26 mouse cellular contexts compared by ENCODE assay signal in genomic region chr11:71897551-71897950, GRCm38 (mm10).
"Had no signal": no experiment of that assay in that cellular context is flagged by ENCODE, and none has a peak within 500 bp of the region (broad histone marks: within the 10 kb centered on the region; RNA-seq: fewer than 3 reads in every experiment).

No protein-coding gene starts in this region.

- H3K4me1 ChIP-seq: limb, embryonic 15.5 days; megakaryocyte, embryonic 14.5 days had no signal

- H3K4me2 ChIP-seq: limb, embryonic 12.5 days; limb, embryonic 15.5 days; liver, embryonic 11.5 days; lung, embryonic 14.5 days; midbrain, embryonic 13.5 days; neural tube, embryonic 13.5 days had no signal

- ATAC-seq: liver, postnatal 0 days; midbrain, embryonic 13.5 days; midbrain, embryonic 16.5 days had no signal

- H3K36me3 ChIP-seq: limb, embryonic 12.5 days; limb, embryonic 15.5 days; midbrain, embryonic 10.5 days; midbrain, embryonic 13.5 days; neural tube, embryonic 13.5 days had no signal

- H3K9me3 ChIP-seq: limb, embryonic 12.5 days; limb, embryonic 15.5 days; midbrain, embryonic 10.5 days; neural tube, embryonic 13.5 days had no signal

- H3K27ac ChIP-seq: kidney, postnatal 0 days; layer of hippocampus, adult 2 months; limb, embryonic 12.5 days; limb, embryonic 15.5 days; liver, embryonic 14.5 days; midbrain, embryonic 10.5 days; midbrain, embryonic 13.5 days; neural tube, embryonic 13.5 days; stomach, postnatal 0 days had no signal

- H3K27me3 ChIP-seq: limb, embryonic 12.5 days; limb, embryonic 15.5 days; megakaryocyte, embryonic 14.5 days; midbrain, embryonic 13.5 days; neural tube, embryonic 13.5 days had no signal

- H3K4me3 ChIP-seq: layer of hippocampus, adult 2 months; limb, embryonic 12.5 days; limb, embryonic 15.5 days; megakaryocyte, embryonic 14.5 days; midbrain, embryonic 10.5 days; midbrain, embryonic 13.5 days; myocyte; neural tube, embryonic 13.5 days had no signal

- H3K9ac ChIP-seq: limb, embryonic 12.5 days; limb, embryonic 15.5 days; liver, embryonic 14.5 days; liver, postnatal 0 days; lung, embryonic 14.5 days; midbrain, embryonic 13.5 days; neural tube, embryonic 13.5 days had no signal

- DNase-seq: kidney, postnatal 25 days; layer of hippocampus, adult 9-11 months; layer of hippocampus, postnatal 36 days; left cerebral cortex, postnatal 4 days; liver, postnatal 0 days; lung, embryonic 14.5 days; lung, postnatal 10 days; lung, postnatal 36 days; right cerebral cortex, postnatal 14 days; right cerebral cortex, postnatal 4 days; thymus, adult 2 months; thymus, postnatal 14 days; thymus, postnatal 4 days had no signal
